Mouse (Mus musculus) Patski (cell line): ENCODE results near the gene Cdc42ep5. TPM values are rescaled to one million over a fixed set of nuclear protein-coding genes. Genes with fewer than 3 reads are reported as not detected.

Source experiments
- ATAC-seq: fragments of 100-300 bp; one replicate; pipeline ENCODE4 v1.8.0; 2021
- CTCF ChIA-PET: fragments of 350-600 bp; sonication (Branson Sonifier 250); formaldehyde crosslinking; loops from one replicate; lab custom pipeline; 2022; ENCODE audit warnings: inconsistent platforms; lab: Charles Lee
- POLR2A ChIA-PET: fragments of 350-600 bp; sonication (Branson Sonifier 250); formaldehyde crosslinking; loops from one replicate; lab custom pipeline; 2022; ENCODE audit warnings: antibody characterized with exemption, inconsistent platforms; lab: Charles Lee
- DNase-seq: peaks from one replicate; pipeline ENCODE4 v3.0.0-alpha.2; 2011; ENCODE audit warnings: low read depth, low spot score
- H3K27me3 ChIP-seq: fragments of 371-371 bp; one replicate; pipeline ENCODE4 v1.5.1; 2021
- CTCF ChIP-seq: fragments of 100-300 bp; IDR thresholded peaks from one replicate; pipeline ENCODE4 v1.5.1; 2021
- in situ Hi-C: fragments of 300-500 bp; cut with MboI; formaldehyde crosslinking; loops from 3 replicates; pipeline ENCODE4 v1.11.1; 2018; ENCODE audit warnings: low pct_unique_long_range_greater_than_20kb, mixed read lengths
- polyA plus RNA-seq: library from polyadenylated mRNA; unstranded; gene quantifications from one replicate; pipeline ENCODE4 v1.2.3, GENCODE M21; 2021

The Cdc42ep5 gene
- polyA plus RNA-seq, 1 experiment from 2014 or later, result 0.58 TPM

- POLR2A ChIA-PET, result interaction anchor here (1.2 to 1.5 kb wide), 2 partner anchors 8 to 10 kb away, joined by 3 to 5 read pairs; partner anchors contain the start of gene Leng8
- no peaks in the 10 kb centered on the region for H3K27me3 ChIP-seq
- CTCF ChIA-PET, result interaction anchor here (0.8 to 2.1 kb wide), 6 partner anchors 11 to 284 kb away, joined by 3 to 11 read pairs (median 4); partner anchors contain the start of gene Leng8
- ATAC-seq, result no peak
- in situ Hi-C loops, result no loop called here
- no peak for TF ChIP-seq CTCF
- no peak for DNase-seq
Observed at GRCm38 (mm10) chr7:4146241-4147180, 18.1 kb downstream of the Cdc42ep5 start.

GRCm38 (mm10) chr7:4145552-4146190 is 19.0 kb downstream of the Cdc42ep5 start:
- no peak for DNase-seq
- CTCF ChIA-PET, result interaction anchor here (0.8 to 2.1 kb wide), 7 partner anchors 10 to 286 kb away, joined by 3 to 11 read pairs (median 3); partner anchors contain the start of gene Leng8

GRCm38 (mm10) chr7:4144766-4145551 is 19.7 kb downstream of the Cdc42ep5 start:
- ChIA-PET POLR2A (no interaction called here), CTCF (interaction anchor here (1.0 to 2.1 kb wide), 4 partner anchors 9 to 287 kb away, joined by 3 to 11 read pairs (median 6); partner anchors contain the start of gene Leng8)
- no peak for ATAC-seq

More at GRCm38 (mm10) chr7:4145552-4146190, 19.0 kb downstream of the Cdc42ep5 start:
- no peaks in the 10 kb centered on the region for H3K27me3 ChIP-seq
- TF ChIP-seq CTCF, result no peak
- peak; percentile 46 for ATAC-seq
- in situ Hi-C loops, result no loop called here
- POLR2A ChIA-PET, result no interaction called here

GRCm38 (mm10) chr7:4144046-4144445 is 20.6 kb downstream of the Cdc42ep5 start:
- ATAC-seq, result no peak
- in situ Hi-C loops, result no loop called here
- H3K27me3 ChIP-seq, result no peaks in the 10 kb centered on the region
- DNase-seq, result no peak
- CTCF ChIA-PET, result no interaction called here
- POLR2A ChIA-PET, result no interaction called here
- no peak for TF ChIP-seq CTCF

More at GRCm38 (mm10) chr7:4144766-4145551, 19.7 kb downstream of the Cdc42ep5 start:
- DNase-seq, result no peak
- in situ Hi-C loops, result no loop called here
- no peaks in the 10 kb centered on the region for H3K27me3 ChIP-seq
- no peak for TF ChIP-seq CTCF

GRCm38 (mm10) chr7:4143506-4143905 is 21.2 kb downstream of the Cdc42ep5 start:
- TF ChIP-seq CTCF, result no peak
- DNase-seq, result no peak
- H3K27me3 ChIP-seq, result no peaks in the 10 kb centered on the region
- CTCF ChIA-PET, result no interaction called here
- no peak for ATAC-seq
- in situ Hi-C loops, result no loop called here
- POLR2A ChIA-PET, result no interaction called here

GRCm38 (mm10) chr7:4142796-4143445 is 21.7 kb downstream of the Cdc42ep5 start:
- no peaks in the 10 kb centered on the region for H3K27me3 ChIP-seq
- DNase-seq (no peak), ATAC-seq (no peak)
- POLR2A ChIA-PET, result interaction anchor here (0.7 kb wide), 1 partner anchor 301 kb away, joined by 3 read pairs; no protein-coding TSS in a partner anchor
- CTCF ChIA-PET, result no interaction called here
- in situ Hi-C loops, result no loop called here
- no peak for TF ChIP-seq CTCF

GRCm38 (mm10) chr7:4141648-4142325 is 22.9 kb downstream of the Cdc42ep5 start:
- no peak for ATAC-seq
- DNase-seq, result no peak
- CTCF ChIA-PET, result no interaction called here
- in situ Hi-C loops, result no loop called here
- POLR2A ChIA-PET, result no interaction called here
- no peaks in the 10 kb centered on the region for H3K27me3 ChIP-seq
- TF ChIP-seq CTCF, result no peak

GRCm38 (mm10) chr7:4139391-4139790 is 25.3 kb downstream of the Cdc42ep5 start:
- DNase-seq (no peak), ATAC-seq (no peak)
- in situ Hi-C loops, result loop anchor here (10.0 kb wide), 1 partner anchor 445 kb away; the partner anchor contains the start of genes Mboat7 and Tsen34
- H3K27me3 ChIP-seq, result no peaks in the 10 kb centered on the region
- no peak for TF ChIP-seq CTCF
- ChIA-PET POLR2A (interaction anchor here (1.0 kb wide), 1 partner anchor 8 kb away, joined by 5 read pairs; no protein-coding TSS in a partner anchor), CTCF (no interaction called here)

GRCm38 (mm10) chr7:4138671-4139070 is 26.0 kb downstream of the Cdc42ep5 start:
- no peak for DNase-seq

More at GRCm38 (mm10) chr7:4138671-4139070, 26.0 kb downstream of the Cdc42ep5 start:
- in situ Hi-C loops, result loop anchor here (10.0 kb wide), 1 partner anchor 444 kb away; the partner anchor contains the start of genes Mboat7 and Tsen34
- H3K27me3 ChIP-seq, result no peaks in the 10 kb centered on the region
- POLR2A ChIA-PET, result interaction anchor here (1.0 kb wide), 1 partner anchor 9 kb away, joined by 5 read pairs; no protein-coding TSS in a partner anchor
- TF ChIP-seq CTCF, result no peak
- CTCF ChIA-PET, result interaction anchor here (1.3 kb wide), 1 partner anchor 9 kb away, joined by 4 read pairs; no protein-coding TSS in a partner anchor
- no peak for ATAC-seq
